Mouse (Mus musculus): ENCODE measurements around the gene Sp4.

DNA sequence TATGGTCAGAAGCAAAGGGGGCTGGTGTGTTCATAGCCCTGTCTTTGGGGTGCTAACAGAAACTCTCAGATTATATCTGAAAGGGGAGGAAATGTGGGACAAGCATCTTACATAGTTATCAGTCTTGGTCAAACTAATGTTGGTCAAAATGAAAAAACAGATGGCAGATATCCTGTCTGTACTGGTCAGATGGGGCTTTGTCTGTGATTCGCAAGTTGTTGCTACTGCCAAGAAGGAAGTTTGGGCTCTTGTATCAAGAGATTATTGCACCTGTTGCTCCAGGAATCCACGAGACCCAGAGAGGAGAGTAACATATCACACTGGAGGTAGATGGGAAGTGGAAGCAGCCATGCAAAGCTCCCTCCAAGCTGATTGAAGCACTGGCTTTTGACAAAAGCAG is 37.9 kb upstream of the Sp4 start:
- TF ChIP-seq GATA1 (IDR thresholded peaks at IDR 0.05; ENCODE audit: borderline replicate concordance, low read length): no peak
- TF ChIP-seq CTCF (IDR thresholded peaks at IDR 0.05; ENCODE audit: low read depth, low read length): no peak

All from G1E (cell line).